Mouse (Mus musculus) ES-Bruce4 (cell line): Measurements from ENCODE around the gene Abcf1.

ENCODE experiments used
- CTCF ChIP-seq: IDR thresholded peaks from one replicate; pipeline ENCODE4 v1.8.1; 2011; ENCODE audit warnings: low read depth, low read length
- POLR2A ChIP-seq: IDR thresholded peaks from one replicate; pipeline ENCODE4 v1.8.1; 2011; ENCODE audit warnings: low read length; ENCODE audit not compliant: insufficient read depth

- TF ChIP-seq POLR2A, result no peak
- TF ChIP-seq CTCF, result no peak
These were observed 60.2 kb downstream of the Abcf1 start for GRCm38 (mm10) chr17:35909186-35909918.
